Mouse (Mus musculus): Measurements from ENCODE around the gene Akt1s1.

Gene Akt1s1

GRCm38 (mm10) chr7:44848561-44849415, at the start of gene Akt1s1, which contains the start of gene Tbc1d17:
TSS of gene Akt1s1 (plus strand) at chr7:44848991.
TSS of gene Tbc1d17 (minus strand) at chr7:44849079.
- peak; percentile 95 to 97 for DNase-seq (ENCODE audit: low spot score in 2 of 2)

GRCm38 (mm10) chr7:44808927-44809326, 39.9 kb upstream of the Akt1s1 start:
- peak; percentile 2 to 11 for DNase-seq (ENCODE audit: low spot score in 2 of 2)

GRCm38 (mm10) chr7:44809466-44809865, 39.3 kb upstream of the Akt1s1 start:
- DNase-seq (ENCODE audit: low spot score in 2 of 2) = peak; percentile 5 to 32

- peak; percentile 4 to 38 for DNase-seq (ENCODE audit: low spot score in 2 of 2)
These were observed 38.4 kb upstream of the Akt1s1 start for GRCm38 (mm10) chr7:44810365-44810764.

- peak; percentile 6 to 41 for DNase-seq (ENCODE audit: low spot score in 2 of 2)
These were observed 37.8 kb upstream of the Akt1s1 start for GRCm38 (mm10) chr7:44810819-44811557.

- DNase-seq (ENCODE audit: low spot score in 2 of 2) = peak; percentile 10 to 60
These were observed 36.0 kb upstream of the Akt1s1 start for GRCm38 (mm10) chr7:44812651-44813325.

GRCm38 (mm10) chr7:44813985-44814384, 34.8 kb upstream of the Akt1s1 start:
- peak; percentile 7 to 47 for DNase-seq (ENCODE audit: low spot score in 2 of 2)

GRCm38 (mm10) chr7:44814423-44814822, 34.4 kb upstream of the Akt1s1 start:
- peak; percentile 10 to 58 for DNase-seq (ENCODE audit: low spot score in 2 of 2)

- DNase-seq (ENCODE audit: low spot score in 2 of 2) = peak; percentile 17 to 68
These were observed 33.7 kb upstream of the Akt1s1 start for GRCm38 (mm10) chr7:44814952-44815553.

GRCm38 (mm10) chr7:44815721-44816469, 32.9 kb upstream of the Akt1s1 start, which contains the start of the genes Nup62 and Il4i1:
TSS of gene Nup62 (plus strand) at chr7:44816088.
TSS of gene Il4i1 (plus strand) at chr7:44816387.
- peak; percentile 97 to 100 for DNase-seq (ENCODE audit: low spot score in 2 of 2)

GRCm38 (mm10) chr7:44816470-44817021, 32.2 kb upstream of the Akt1s1 start, which contains the start of gene Atf5:
TSS of gene Atf5 (minus strand) at chr7:44816658.
- no peak for DNase-seq (ENCODE audit: low spot score in 2 of 2)

GRCm38 (mm10) chr7:44817441-44817840, 31.4 kb upstream of the Akt1s1 start:
- no peak for DNase-seq (ENCODE audit: low spot score in 2 of 2)

- DNase-seq (ENCODE audit: low spot score in 2 of 2) = peak; percentile 10 to 52
These were observed 30.6 kb upstream of the Akt1s1 start for GRCm38 (mm10) chr7:44818164-44818563.

GRCm38 (mm10) chr7:44818751-44819235, 30.0 kb upstream of the Akt1s1 start:
- DNase-seq (ENCODE audit: low spot score in 2 of 2) = peak; percentile 42 to 67

- peak in 1 of 2 experiments; percentile 3 for DNase-seq (ENCODE audit: low spot score in 2 of 2)
These were observed 29.4 kb upstream of the Akt1s1 start for GRCm38 (mm10) chr7:44819391-44819790.

GRCm38 (mm10) chr7:44819863-44820262, 28.9 kb upstream of the Akt1s1 start:
- peak; percentile 10 to 55 for DNase-seq (ENCODE audit: low spot score in 2 of 2)

GRCm38 (mm10) chr7:44820525-44820924, 28.3 kb upstream of the Akt1s1 start:
- DNase-seq (ENCODE audit: low spot score in 2 of 2) = peak; percentile 6 to 33

GRCm38 (mm10) chr7:44821666-44822448, 26.9 kb upstream of the Akt1s1 start:
- peak; percentile 19 to 59 for DNase-seq (ENCODE audit: low spot score in 2 of 2)

GRCm38 (mm10) chr7:44823409-44823808, 25.4 kb upstream of the Akt1s1 start:
- DNase-seq (ENCODE audit: low spot score in 2 of 2) = peak in 1 of 2 experiments; percentile 57

Data from spleen, postnatal 4 days (tissue).